In the genomic region with DNA sequence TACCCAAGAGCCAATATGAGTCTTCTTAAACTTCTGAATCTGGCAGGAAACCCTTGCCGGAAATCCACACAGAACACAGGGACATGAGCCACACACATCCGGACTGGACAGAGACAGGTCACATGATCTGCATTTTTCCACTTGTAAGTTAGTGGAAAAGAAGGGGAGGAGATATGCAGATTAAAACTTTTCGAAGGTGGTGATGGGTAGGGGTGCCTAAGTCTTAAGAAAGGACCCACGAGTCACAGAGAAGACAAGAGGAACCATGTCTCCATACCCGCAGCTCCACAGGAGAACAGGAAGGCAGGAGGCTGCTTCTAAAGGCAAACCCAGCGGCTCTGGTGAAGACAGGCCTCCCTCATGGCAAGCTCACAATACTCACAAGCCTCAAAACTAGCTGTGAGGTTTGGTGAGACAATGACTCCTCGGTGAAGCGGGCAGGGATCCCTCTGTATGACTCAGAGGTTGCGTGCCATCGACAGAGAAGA, we compare ENCODE assay signal across 8 mouse cellular contexts. TPM values are rescaled to one million over a fixed set of nuclear protein-coding genes. Genes with fewer than 3 reads are reported as not detected.
DNase-seq lines count a peak whose midpoint lies in the region; ATAC-seq and TF ChIP-seq lines count a peak whose summit lies in the region.

No protein-coding gene starts in this region.

- H3K27me3 ChIP-seq in heart, adult 2 months (ENCODE audit: control insufficient read depth, insufficient read depth, low read length): no peaks in the 10 kb centered on the region
- no peaks in the 10 kb centered on the region for H3K27me3 ChIP-seq in liver, adult 2 months (ENCODE audit: control insufficient read depth, insufficient read depth, low read length)
- H3K27me3 ChIP-seq in midbrain, postnatal 0 days (ENCODE audit: insufficient read depth, low read length): no peaks in the 10 kb centered on the region

- TF ChIP-seq POLR2A in heart, adult 2 months (IDR thresholded peaks at IDR 0.05; ENCODE audit: insufficient read depth, low read depth, low read length): peak; percentile 98
- peak; percentile 61; the same call in 1 of the 2 replicates for TF ChIP-seq POLR2A in liver, adult 2 months (IDR thresholded peaks at IDR 0.05; ENCODE audit: extremely low read depth, insufficient read depth, low read length)

- peak; percentile 82; the same call in 1 of the 2 replicates for TF ChIP-seq EP300 in heart, adult 2 months (IDR thresholded peaks at IDR 0.05; ENCODE audit: insufficient read depth, low read depth, low read length)

- H3K4me2 ChIP-seq in midbrain, postnatal 0 days (ENCODE audit: low read depth, low read length, poor library complexity, severe bottlenecking): peak overlapping the region; percentile 87

- WGBS in heart, adult 2 months: 0% methylated on average over 10 of the region's 10 CpGs
- 1% methylated on average over 10 of the region's 10 CpGs for WGBS in liver, adult 2 months
- under 1% methylated on average over 10 of the region's 10 CpGs for WGBS in midbrain, postnatal 0 days

- peak; percentile 47 to 77 for DNase-seq in right cerebral cortex, postnatal 10 days (ENCODE audit: low spot score in 2 of 2)
- no peak for DNase-seq in right cerebral cortex, postnatal 14 days
- peak; percentile 86 for DNase-seq in embryo, embryonic 9.5 days (ENCODE audit: extremely low spot score)
- peak; percentile 68 to 88 for DNase-seq in heart, adult 2 months
- peak; percentile 92 for DNase-seq in kidney, adult 11 months
- DNase-seq in liver, adult 2 months (ENCODE audit: extremely low read depth, low read depth, low spot score): peak; percentile 98
- peak; percentile 81 for DNase-seq in midbrain, postnatal 0 days (ENCODE audit: low spot score)
- peak; percentile 55 for DNase-seq in telencephalon, adult 2 months (ENCODE audit: low read depth, low spot score)

- peak; percentile 82 for ATAC-seq in midbrain, postnatal 0 days (ENCODE audit: low FRiP score)

- intact Hi-C loops in heart, adult 2 months (cut with DNase I): no loop called here

- peak overlapping the region; percentile 86 for H3K9ac ChIP-seq in heart, adult 2 months (ENCODE audit: low read depth, low read length)
- H3K9ac ChIP-seq in liver, adult 2 months (ENCODE audit: low read depth, low read length): peak overlapping the region; percentile 77
- H3K9ac ChIP-seq in midbrain, postnatal 0 days (replicated peaks; ENCODE audit: low read length, poor library complexity, severe bottlenecking): peak overlapping the region; percentile 56

- peak overlapping the region; percentile 99 for H3K27ac ChIP-seq in heart, adult 2 months
- H3K27ac ChIP-seq in liver, adult 2 months (replicated peaks; ENCODE audit: insufficient read depth, low read depth, low read length): peak overlapping the region; percentile 93
- peak overlapping the region; percentile 81 for H3K27ac ChIP-seq in midbrain, postnatal 0 days (ENCODE audit: low read depth, low read length)

- no peaks in the 10 kb centered on the region for H3K9me3 ChIP-seq in midbrain, postnatal 0 days (ENCODE audit: low read length)

- H3K79me2 ChIP-seq in heart, adult 2 months (replicated peaks; ENCODE audit: control insufficient read depth, insufficient read depth, low read length): no peaks in the 10 kb centered on the region
- no peaks in the 10 kb centered on the region for H3K79me2 ChIP-seq in liver, adult 2 months (ENCODE audit: control insufficient read depth, insufficient read depth, low read length)

- peaks cover 5% of the 10 kb centered on the region for H3K4me1 ChIP-seq in heart, adult 2 months (ENCODE audit: control insufficient read depth, insufficient read depth, low read length)
- peaks cover 14% of the 10 kb centered on the region for H3K4me1 ChIP-seq in liver, adult 2 months (ENCODE audit: control insufficient read depth, insufficient read depth, low read length)
- H3K4me1 ChIP-seq in midbrain, postnatal 0 days (ENCODE audit: insufficient read depth, low read length): peaks cover 6% of the 10 kb centered on the region

- no peak for TF ChIP-seq CTCF in heart, adult 2 months (IDR thresholded peaks at IDR 0.05)
- no peak for TF ChIP-seq CTCF in liver, adult 2 months (IDR thresholded peaks at IDR 0.05; ENCODE audit: low read depth, low read length)
- TF ChIP-seq CTCF in midbrain, postnatal 0 days (IDR thresholded peaks at IDR 0.05): no peak

- H3K36me3 ChIP-seq in heart, adult 2 months (ENCODE audit: control insufficient read depth, insufficient read depth, low read length): no peaks in the 10 kb centered on the region
- H3K36me3 ChIP-seq in liver, adult 2 months (ENCODE audit: control insufficient read depth, insufficient read depth, low read length): no peaks in the 10 kb centered on the region
- no peaks in the 10 kb centered on the region for H3K36me3 ChIP-seq in midbrain, postnatal 0 days (ENCODE audit: insufficient read depth, low read length)

- H3K4me3 ChIP-seq in heart, adult 2 months: peak overlapping the region; percentile 53
- peak overlapping the region; percentile 54 for H3K4me3 ChIP-seq in liver, adult 2 months (ENCODE audit: insufficient read depth, low read depth, low read length)
- peak overlapping the region; percentile 37 for H3K4me3 ChIP-seq in midbrain, postnatal 0 days (ENCODE audit: low read depth, low read length)

RNA-seq across cellular contexts. Expression of a gene that starts 10.6 kb away (rescaled TPM):
- 1,000 to 10,000 TPM; 2,957 to 3,343 TPM for total RNA-seq in heart, adult 2 months (2021)
- 1,003 and 1,026 TPM in 2 replicates for polyA plus RNA-seq in heart, adult 2 months (2012; rRNA removed)
- 1,382 and 1,429 TPM in 2 replicates for total RNA-seq in liver, adult 2 months (2014; rRNA removed)
- polyA plus RNA-seq in liver, adult 2 months (2012; rRNA removed): 1,392 and 1,422 TPM in 2 replicates
- 555 and 595 TPM in 2 replicates for total RNA-seq in midbrain, postnatal 0 days (2014; rRNA removed)
- polyA plus RNA-seq in midbrain, postnatal 0 days (2015; fragmentation: Nextera tagmentation; extraction: Ambion mirVana): 612 and 651 TPM in 2 replicates

RNA-seq across cellular contexts. Expression of a gene that starts 47.5 kb away (rescaled TPM):
- 10 to 100 TPM; 13.9 to 15.2 TPM for total RNA-seq in heart, adult 2 months (2021)
- 6.3 and 7.2 TPM in 2 replicates for polyA plus RNA-seq in heart, adult 2 months (2012; rRNA removed)
- total RNA-seq in liver, adult 2 months (2014; rRNA removed): 10.5 and 14.8 TPM in 2 replicates
- 7.3 and 17.4 TPM in 2 replicates for polyA plus RNA-seq in liver, adult 2 months (2012; rRNA removed)
- total RNA-seq in midbrain, postnatal 0 days (2014; rRNA removed): 9.6 and 17.1 TPM in 2 replicates
- 6.2 and 6.5 TPM in 2 replicates for polyA plus RNA-seq in midbrain, postnatal 0 days (2015; fragmentation: Nextera tagmentation; extraction: Ambion mirVana)
